Mouse (Mus musculus) stomach, embryonic 15.5 days (tissue): ENCODE data around the gene Lsm12. TPM values are rescaled to one million over a fixed set of nuclear protein-coding genes. Genes with fewer than 3 reads are reported as not detected.
"Not testable (repeated sequence)": the region's sequence is repeated elsewhere in the genome, so short reads cannot be mapped to it uniquely, and the experiment has no call there.

Experiments
- ATAC-seq: fragments of 200-750 bp; cut with Nextera tagmentation; 2 replicates; pipeline ENCODE4 v1.8.0; 2017; ENCODE audit warnings: low read depth, moderate number of reproducible peaks, moderate TSS enrichment; ENCODE audit not compliant: insufficient read depth, low FRiP score
- H3K27ac ChIP-seq: fragments of 300-500 bp; sonication (generic); 2 replicates; pipeline ENCODE4 v1.5.1; 2015; ENCODE audit warnings: mild to moderate bottlenecking, inconsistent platforms
- H3K27me3 ChIP-seq: fragments of 300-500 bp; sonication (generic); replicated peaks from 2 replicates; pipeline ENCODE4 v1.6.1; 2015; ENCODE audit warnings: inconsistent platforms
- H3K36me3 ChIP-seq: fragments of 300-500 bp; sonication (generic); 2 replicates; pipeline ENCODE4 v1.6.1; 2015; ENCODE audit warnings: inconsistent platforms
- H3K4me1 ChIP-seq: fragments of 300-500 bp; sonication (generic); 2 replicates; pipeline ENCODE4 v1.6.1; 2015; ENCODE audit warnings: inconsistent platforms
- H3K4me2 ChIP-seq: fragments of 300-500 bp; sonication (generic); 2 replicates; pipeline ENCODE4 v1.6.1; 2015; ENCODE audit warnings: mild to moderate bottlenecking, inconsistent platforms
- H3K4me3 ChIP-seq: fragments of 300-500 bp; sonication (generic); replicated peaks from 2 replicates; pipeline ENCODE4 v1.5.1; 2015; ENCODE audit warnings: inconsistent platforms
- H3K9ac ChIP-seq: fragments of 300-500 bp; sonication (generic); 2 replicates; pipeline ENCODE4 v1.6.1; 2015; ENCODE audit warnings: inconsistent platforms
- H3K9me3 ChIP-seq: fragments of 300-500 bp; sonication (generic); 2 replicates; pipeline ENCODE4 v1.6.1; 2016; ENCODE audit warnings: inconsistent platforms
- WGBS: fragments of 180-500 bp; shearing (Covaris S2); methylation state at CpG from one replicate; pipeline ENCODE4 v1.1.7; 2015; 5-methylcytosine and 5-hydroxymethylcytosine counted together
- polyA plus RNA-seq: library from polyadenylated mRNA; unstranded; fragments of >200 nt; fragmentation: Nextera tagmentation; extraction: Ambion mirVana; gene quantifications from 2 replicates; pipeline ENCODE4 v1.2.1, GENCODE M21; 2015

The Lsm12 gene
- polyA plus RNA-seq, 1 experiment from 2014 or later: 110 TPM

GRCm38 (mm10) chr11:102165971-102166722, 18.9 kb downstream of the Lsm12 start:
- Histone ChIP-seq H3K9me3 (no peaks in the 10 kb centered on the region), H3K9ac (no peak overlapping the region), H3K4me3 (no peak overlapping the region), H3K4me2 (no peak overlapping the region), H3K4me1 (no peaks in the 10 kb centered on the region), H3K27me3 (no peaks in the 10 kb centered on the region), H3K27ac (no peak overlapping the region), H3K36me3 (peaks cover 38% of the 10 kb centered on the region)
- 37% methylated on average over 6 of the region's 6 CpGs for WGBS
- ATAC-seq: no peak

- H3K27ac ChIP-seq: no peak overlapping the region
- H3K9ac ChIP-seq: no peak overlapping the region
- peaks cover 9% of the 10 kb centered on the region for H3K4me1 ChIP-seq
- H3K4me3 ChIP-seq: no peak overlapping the region
- H3K4me2 ChIP-seq: no peak overlapping the region
- H3K9me3 ChIP-seq: no peaks in the 10 kb centered on the region
- ATAC-seq: no peak
- 70% methylated on average over 5 of the region's 5 CpGs for WGBS
- no peaks in the 10 kb centered on the region for H3K27me3 ChIP-seq
- peaks cover 18% of the 10 kb centered on the region for H3K36me3 ChIP-seq
These were observed 25.3 kb downstream of the Lsm12 start for GRCm38 (mm10) chr11:102159781-102160180.

- H3K4me1 ChIP-seq, H3K27ac ChIP-seq, H3K4me3 ChIP-seq, ATAC-seq, H3K9me3 ChIP-seq, H3K27me3 ChIP-seq, H3K4me2 ChIP-seq, H3K9ac ChIP-seq, H3K36me3 ChIP-seq: not testable (repeated sequence)
- 77% methylated on average over 2 of the region's 2 CpGs for WGBS
These were observed 27.1 kb downstream of the Lsm12 start for GRCm38 (mm10) chr11:102158024-102158423.

- Histone ChIP-seq H3K36me3 (no peaks in the 10 kb centered on the region), H3K4me1 (peaks cover 9% of the 10 kb centered on the region), H3K4me3 (no peak overlapping the region; the same call in 1 of the 2 replicates), H3K4me2 (peak overlapping the region; percentile 88; the same call in 1 of the 2 replicates), H3K9ac (no peak overlapping the region), H3K9me3 (no peaks in the 10 kb centered on the region), H3K27ac (no peak overlapping the region), H3K27me3 (no peaks in the 10 kb centered on the region)
- no peak for ATAC-seq
- 6% methylated on average over 1 of the region's 1 CpGs for WGBS
These were observed 28.4 kb downstream of the Lsm12 start for GRCm38 (mm10) chr11:102156786-102157089.

- peak within 1 kb of the TSS; percentile 88 for H3K4me2 ChIP-seq
- ATAC-seq: peak; percentile 85
- WGBS: under 1% methylated on average over 37 of the region's 37 CpGs
These were observed 28.9 kb downstream of the Lsm12 start, which contains the start of gene Tmem101 for GRCm38 (mm10) chr11:102156039-102156785. Tmem101 (minus strand) TSS chr11:102156404.

GRCm38 (mm10) chr11:102147213-102147989, 37.7 kb downstream of the Lsm12 start:
- ATAC-seq: no peak; the same call in 1 of the 2 replicates
- H3K36me3 ChIP-seq: no peaks in the 10 kb centered on the region
- H3K4me3 ChIP-seq: no peak overlapping the region; the same call in 1 of the 2 replicates
- H3K4me1 ChIP-seq: peaks cover 22% of the 10 kb centered on the region
- peak overlapping the region; percentile 57; the same call in 1 of the 2 replicates for H3K4me2 ChIP-seq
- H3K27ac ChIP-seq: no peak overlapping the region
- no peaks in the 10 kb centered on the region for H3K9me3 ChIP-seq
- peaks cover 48% of the 10 kb centered on the region for H3K27me3 ChIP-seq
- WGBS: 11% methylated on average over 34 of the region's 34 CpGs
- H3K9ac ChIP-seq: no peak overlapping the region

More at GRCm38 (mm10) chr11:102156039-102156785, 28.9 kb downstream of the Lsm12 start, which contains the start of gene Tmem101:
- Histone ChIP-seq H3K27me3 (no peaks in the 10 kb centered on the region), H3K36me3 (no peaks in the 10 kb centered on the region), H3K4me1 (peaks cover 9% of the 10 kb centered on the region), H3K9me3 (no peaks in the 10 kb centered on the region), H3K27ac (peak within 1 kb of the TSS; percentile 63), H3K9ac (peak within 1 kb of the TSS; percentile 45), H3K4me3 (peak within 1 kb of the TSS; percentile 70)

- Histone ChIP-seq H3K9ac (no peak overlapping the region), H3K27ac (no peak overlapping the region), H3K4me1 (peaks cover 22% of the 10 kb centered on the region), H3K27me3 (peaks cover 48% of the 10 kb centered on the region), H3K9me3 (no peaks in the 10 kb centered on the region), H3K4me3 (peak overlapping the region; percentile 39), H3K4me2 (peak overlapping the region; percentile 57), H3K36me3 (no peaks in the 10 kb centered on the region)
- 11% methylated on average over 17 of the region's 17 CpGs for WGBS
- no peak for ATAC-seq
These were observed 38.6 kb downstream of the Lsm12 start for GRCm38 (mm10) chr11:102146531-102146930.

- H3K36me3 ChIP-seq: no peaks in the 10 kb centered on the region
- H3K4me1 ChIP-seq: peaks cover 22% of the 10 kb centered on the region
- no peaks in the 10 kb centered on the region for H3K9me3 ChIP-seq
- H3K9ac ChIP-seq: no peak overlapping the region
- peak overlapping the region; percentile 39 for H3K4me3 ChIP-seq
- 0 out of 2 replicates have a peak, but pooled peaks have one; percentile 32 for ATAC-seq
- peak overlapping the region; percentile 57 for H3K4me2 ChIP-seq
- H3K27me3 ChIP-seq: peaks cover 48% of the 10 kb centered on the region
- no peak overlapping the region for H3K27ac ChIP-seq
- 6% methylated on average over 16 of the region's 16 CpGs for WGBS
These were observed 39.1 kb downstream of the Lsm12 start for GRCm38 (mm10) chr11:102146005-102146404.

- no peaks in the 10 kb centered on the region for H3K36me3 ChIP-seq
- no peak for ATAC-seq
- H3K27ac ChIP-seq: no peak within 1 kb of the TSS
These were observed 39.6 kb downstream of the Lsm12 start, which contains the start of gene Nags for GRCm38 (mm10) chr11:102145471-102146001. Nags (plus strand) TSS chr11:102145513.

GRCm38 (mm10) chr11:102144957-102145470, 40.1 kb downstream of the Lsm12 start:
- Histone ChIP-seq H3K27me3 (peaks cover 48% of the 10 kb centered on the region), H3K4me3 (peak overlapping the region; percentile 39), H3K9me3 (no peaks in the 10 kb centered on the region), H3K27ac (no peak overlapping the region), H3K36me3 (no peaks in the 10 kb centered on the region), H3K4me1 (peaks cover 22% of the 10 kb centered on the region), H3K4me2 (peak overlapping the region; percentile 57), H3K9ac (no peak overlapping the region)
- ATAC-seq: peak; percentile 52; the same call in 1 of the 2 replicates
- 23% methylated on average over 13 of the region's 13 CpGs for WGBS

More at GRCm38 (mm10) chr11:102145471-102146001, 39.6 kb downstream of the Lsm12 start, which contains the start of gene Nags:
- Histone ChIP-seq H3K9me3 (no peaks in the 10 kb centered on the region), H3K27me3 (peaks cover 48% of the 10 kb centered on the region), H3K9ac (no peak within 1 kb of the TSS), H3K4me2 (peak within 1 kb of the TSS; percentile 57), H3K4me1 (peaks cover 22% of the 10 kb centered on the region), H3K4me3 (peak within 1 kb of the TSS; percentile 39)
- WGBS: 2% methylated on average over 47 of the region's 50 CpGs

GRCm38 (mm10) chr11:102142355-102142754, 42.7 kb downstream of the Lsm12 start:
- H3K27me3 ChIP-seq: peaks cover 30% of the 10 kb centered on the region
- peak; percentile 57; the same call in 1 of the 2 replicates for ATAC-seq

More at GRCm38 (mm10) chr11:102142355-102142754, 42.7 kb downstream of the Lsm12 start:
- H3K27ac ChIP-seq: peak overlapping the region; percentile 8; the same call in 1 of the 2 replicates
- H3K4me3 ChIP-seq: no peak overlapping the region
- H3K4me2 ChIP-seq: no peak overlapping the region; the same call in 1 of the 2 replicates
- H3K4me1 ChIP-seq: peaks cover 17% of the 10 kb centered on the region
- no peak overlapping the region for H3K9ac ChIP-seq
- H3K36me3 ChIP-seq: no peaks in the 10 kb centered on the region
- WGBS: 55% methylated on average over 7 of the region's 7 CpGs
- H3K9me3 ChIP-seq: no peaks in the 10 kb centered on the region
